Mouse (Mus musculus) frontal cortex, postnatal 36 days (tissue): ENCODE measurements around the gene Apbb1ip.
"Not testable (repeated sequence)": the region's sequence is repeated elsewhere in the genome, so short reads cannot be mapped to it uniquely, and the experiment has no call there.

Source experiments
- DNase-seq, 2 experiments: peaks; one replicate each; pipeline ENCODE4 v3.0.0; 2022; ENCODE audit warnings: low spot score in 2 of 2

The Apbb1ip gene

GRCm38 (mm10) chr2:22822293-22822692, 48.4 kb downstream of the Apbb1ip start:
- DNase-seq, result no peak

GRCm38 (mm10) chr2:22845514-22845913, 71.6 kb downstream of the Apbb1ip start:
- DNase-seq, result no peak

- no peak for DNase-seq
These were observed 78.0 kb downstream of the Apbb1ip start for GRCm38 (mm10) chr2:22851900-22852299.

- peak; percentile 0 to 4 for DNase-seq
These were observed 83.6 kb downstream of the Apbb1ip start for GRCm38 (mm10) chr2:22857501-22857900.

GRCm38 (mm10) chr2:22862194-22862593, 88.3 kb downstream of the Apbb1ip start:
- no peak for DNase-seq

GRCm38 (mm10) chr2:22864394-22865037, 90.6 kb downstream of the Apbb1ip start:
- DNase-seq, result peak; percentile 70 to 79

- DNase-seq, result no peak
These were observed 91.9 kb downstream of the Apbb1ip start for GRCm38 (mm10) chr2:22865818-22866217.

GRCm38 (mm10) chr2:22866894-22867424, 93.1 kb downstream of the Apbb1ip start:
- DNase-seq, result no peak

GRCm38 (mm10) chr2:22873159-22873558, 99.3 kb downstream of the Apbb1ip start:
- no peak for DNase-seq

- no peak for DNase-seq
These were observed 100.7 kb downstream of the Apbb1ip start for GRCm38 (mm10) chr2:22874628-22875027.

- no peak for DNase-seq
These were observed 102.7 kb downstream of the Apbb1ip start for GRCm38 (mm10) chr2:22876614-22877013.

- DNase-seq, result no peak
These were observed 104.9 kb downstream of the Apbb1ip start for GRCm38 (mm10) chr2:22878781-22879180.

- not testable (repeated sequence) for DNase-seq
These were observed 106.8 kb downstream of the Apbb1ip start for GRCm38 (mm10) chr2:22880726-22881125.

- peak in 1 of 2 experiments; percentile 7 for DNase-seq
These were observed 121.0 kb downstream of the Apbb1ip start for GRCm38 (mm10) chr2:22894932-22895281.

- peak; percentile 88 to 89 for DNase-seq
These were observed 121.7 kb downstream of the Apbb1ip start, which contains the start of gene Pdss1 for GRCm38 (mm10) chr2:22895282-22896273. TSS of gene Pdss1 (plus strand) at chr2:22895522.

- no peak for DNase-seq
These were observed 130.1 kb downstream of the Apbb1ip start for GRCm38 (mm10) chr2:22903947-22904346.

- DNase-seq, result no peak
These were observed 140.5 kb downstream of the Apbb1ip start for GRCm38 (mm10) chr2:22914421-22914820.

GRCm38 (mm10) chr2:22918651-22919050, 144.8 kb downstream of the Apbb1ip start:
- DNase-seq, result no peak
